Mouse (Mus musculus): ENCODE results near the gene Hcrt. TPM values are rescaled to one million over a fixed set of nuclear protein-coding genes. Genes with fewer than 3 reads are reported as not detected.

Gene Hcrt
- polyA plus RNA-seq, 1 experiment from 2014 or later: not detected

DNA sequence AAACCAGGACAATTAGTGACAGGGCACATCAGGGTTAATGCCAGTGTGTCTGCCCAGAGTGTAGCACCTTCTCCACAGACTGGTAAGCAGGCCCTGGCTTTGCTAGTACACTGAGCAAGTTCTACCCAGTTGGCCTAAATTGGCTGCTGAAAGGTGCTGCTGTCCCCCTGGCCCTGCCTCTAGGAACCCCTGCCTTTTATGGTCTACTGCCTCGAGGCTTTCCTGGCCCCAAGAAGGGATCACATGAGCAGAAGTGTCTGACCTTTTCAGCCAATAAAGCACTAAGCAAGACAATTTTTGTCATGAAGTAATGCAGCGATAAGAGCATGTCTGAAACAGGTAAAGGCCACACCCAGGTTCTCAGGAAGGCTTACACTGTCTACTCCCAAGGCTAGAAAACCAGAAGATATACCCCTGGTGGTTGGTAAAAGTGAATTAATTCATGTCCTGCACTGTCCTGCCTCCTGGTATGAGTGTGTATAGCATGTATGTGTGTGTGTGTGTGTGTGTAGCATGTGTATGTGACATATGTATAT is 40.2 kb downstream of the Hcrt start:
- WGBS: 66% methylated on average over 2 of the region's 2 CpGs
- peak overlapping the region; percentile 19; the same call in 1 of the 2 replicates for H3K27ac ChIP-seq
- peaks cover 34% of the 10 kb centered on the region for H3K4me1 ChIP-seq
- peaks cover 32% of the 10 kb centered on the region for H3K36me3 ChIP-seq
- DNase-seq (ENCODE audit: low spot score): no peak
- no peak overlapping the region for H3K4me3 ChIP-seq
- H3K27me3 ChIP-seq (ENCODE audit: low read depth, poor library complexity, severe bottlenecking): no peaks in the 10 kb centered on the region
- H3K9me3 ChIP-seq (replicated peaks): no peaks in the 10 kb centered on the region

- Histone ChIP-seq H3K4me3 (no peak overlapping the region), H3K27ac (0 out of 2 replicates have a peak overlapping the region, but pooled peaks have one; percentile 19), H3K4me1 (peaks cover 34% of the 10 kb centered on the region), H3K36me3 (peaks cover 36% of the 10 kb centered on the region), H3K9me3 (replicated peaks) (no peaks in the 10 kb centered on the region), H3K27me3 (ENCODE audit: low read depth, poor library complexity, severe bottlenecking) (no peaks in the 10 kb centered on the region)
- DNase-seq (ENCODE audit: low spot score): no peak
- WGBS: 81% methylated on average over 8 of the region's 8 CpGs
Measured at GRCm38 (mm10) chr11:100721776-100722492, 40.8 kb downstream of the Hcrt start.

DNA sequence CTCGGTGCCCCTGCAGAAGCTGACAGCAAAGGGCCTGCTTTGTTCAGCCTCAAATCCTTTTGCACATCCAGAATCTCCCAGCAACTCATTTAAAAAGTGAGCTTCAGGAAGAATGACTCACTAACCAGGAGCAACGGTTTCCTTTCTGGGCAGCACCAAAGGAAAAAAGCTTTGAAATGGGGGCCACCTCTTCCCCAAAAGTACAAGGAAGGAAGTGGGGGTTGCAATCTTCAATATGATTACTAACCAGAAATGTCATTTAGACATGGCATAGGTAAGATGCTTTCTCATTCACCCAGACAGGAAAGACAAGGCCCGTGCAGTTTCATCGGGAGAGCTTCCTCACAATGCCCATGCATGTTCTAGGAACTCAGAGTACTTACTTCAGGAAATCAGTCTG is 41.5 kb downstream of the Hcrt start:
- WGBS: 82% methylated on average over 4 of the region's 4 CpGs
- Histone ChIP-seq H3K4me3 (no peak overlapping the region), H3K36me3 (peaks cover 42% of the 10 kb centered on the region), H3K27me3 (ENCODE audit: low read depth, poor library complexity, severe bottlenecking) (no peaks in the 10 kb centered on the region), H3K9me3 (replicated peaks) (no peaks in the 10 kb centered on the region), H3K27ac (no peak overlapping the region), H3K4me1 (peaks cover 34% of the 10 kb centered on the region)
- no peak for DNase-seq (ENCODE audit: low spot score)

DNA sequence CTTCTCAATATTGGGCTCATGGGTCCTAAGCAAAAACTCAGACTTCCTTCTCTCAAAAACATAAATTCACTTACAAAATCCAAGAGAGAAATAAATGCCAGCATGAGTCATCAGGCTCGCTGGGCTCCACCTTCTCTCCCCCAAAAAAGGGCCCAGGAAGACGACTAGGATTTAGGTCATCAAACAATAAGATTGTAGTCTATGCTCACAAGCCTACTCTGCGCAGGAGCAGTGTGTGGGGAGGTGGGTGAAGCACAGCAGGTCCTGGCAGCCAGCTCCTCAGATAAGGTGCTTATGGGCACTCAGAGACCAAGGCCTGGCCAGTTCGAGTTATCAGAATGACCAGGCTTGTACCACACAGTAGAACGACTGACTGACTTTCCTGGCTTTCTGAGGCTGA is 42.4 kb downstream of the Hcrt start:
- DNase-seq (ENCODE audit: low spot score): no peak
- 82% methylated on average over 5 of the region's 5 CpGs for WGBS
- 0 out of 2 replicates have a peak overlapping the region, but pooled peaks have one; percentile 14 for H3K27ac ChIP-seq
- peaks cover 50% of the 10 kb centered on the region for H3K36me3 ChIP-seq
- H3K4me3 ChIP-seq: no peak overlapping the region
- H3K9me3 ChIP-seq (replicated peaks): no peaks in the 10 kb centered on the region
- H3K4me1 ChIP-seq: peaks cover 35% of the 10 kb centered on the region
- no peaks in the 10 kb centered on the region for H3K27me3 ChIP-seq (ENCODE audit: low read depth, poor library complexity, severe bottlenecking)

GRCm38 (mm10) chr11:100719893-100720292 is 42.8 kb downstream of the Hcrt start:
- Histone ChIP-seq H3K4me3 (no peak overlapping the region), H3K36me3 (peaks cover 53% of the 10 kb centered on the region), H3K27ac (no peak overlapping the region), H3K9me3 (replicated peaks) (no peaks in the 10 kb centered on the region), H3K27me3 (ENCODE audit: low read depth, poor library complexity, severe bottlenecking) (no peaks in the 10 kb centered on the region), H3K4me1 (peaks cover 32% of the 10 kb centered on the region)
- DNase-seq (ENCODE audit: low spot score): no peak
- WGBS: 90% methylated on average over 11 of the region's 11 CpGs

GRCm38 (mm10) chr11:100719312-100719711 is 43.4 kb downstream of the Hcrt start:
- peaks cover 58% of the 10 kb centered on the region for H3K36me3 ChIP-seq

DNA sequence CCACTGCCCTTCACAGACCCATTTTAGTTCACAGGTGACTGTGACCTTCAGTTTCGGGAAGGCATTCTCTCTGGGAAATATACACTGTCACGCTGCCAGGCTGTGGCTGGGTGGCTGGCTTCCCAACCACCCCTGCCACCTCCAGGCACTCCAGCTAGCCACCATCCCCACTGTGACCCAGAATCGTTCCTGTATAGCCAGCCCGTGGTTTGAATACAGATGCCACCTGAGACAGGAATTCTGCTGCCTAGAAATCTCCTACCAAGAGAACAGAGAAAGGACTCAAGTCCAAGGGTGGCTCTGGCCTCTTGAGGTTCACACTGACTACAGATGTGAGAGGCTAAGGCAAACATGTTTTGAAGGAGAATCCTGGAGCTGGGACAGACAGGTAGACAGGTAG is 43.9 kb downstream of the Hcrt start:
- no peaks in the 10 kb centered on the region for H3K27me3 ChIP-seq (ENCODE audit: low read depth, poor library complexity, severe bottlenecking)
- H3K4me3 ChIP-seq: no peak overlapping the region
- DNase-seq (ENCODE audit: low spot score): no peak
- H3K36me3 ChIP-seq: peaks cover 58% of the 10 kb centered on the region
- peaks cover 34% of the 10 kb centered on the region for H3K4me1 ChIP-seq
- no peak overlapping the region for H3K27ac ChIP-seq
- H3K9me3 ChIP-seq (replicated peaks): no peaks in the 10 kb centered on the region
- WGBS: 93% methylated on average over 4 of the region's 4 CpGs

More at GRCm38 (mm10) chr11:100719312-100719711, 43.4 kb downstream of the Hcrt start:
- H3K27ac ChIP-seq: no peak overlapping the region
- peaks cover 32% of the 10 kb centered on the region for H3K4me1 ChIP-seq
- WGBS: 89% methylated on average over 3 of the region's 3 CpGs
- no peak for DNase-seq (ENCODE audit: low spot score)
- no peaks in the 10 kb centered on the region for H3K27me3 ChIP-seq (ENCODE audit: low read depth, poor library complexity, severe bottlenecking)
- H3K4me3 ChIP-seq: no peak overlapping the region
- H3K9me3 ChIP-seq (replicated peaks): no peaks in the 10 kb centered on the region

DNA sequence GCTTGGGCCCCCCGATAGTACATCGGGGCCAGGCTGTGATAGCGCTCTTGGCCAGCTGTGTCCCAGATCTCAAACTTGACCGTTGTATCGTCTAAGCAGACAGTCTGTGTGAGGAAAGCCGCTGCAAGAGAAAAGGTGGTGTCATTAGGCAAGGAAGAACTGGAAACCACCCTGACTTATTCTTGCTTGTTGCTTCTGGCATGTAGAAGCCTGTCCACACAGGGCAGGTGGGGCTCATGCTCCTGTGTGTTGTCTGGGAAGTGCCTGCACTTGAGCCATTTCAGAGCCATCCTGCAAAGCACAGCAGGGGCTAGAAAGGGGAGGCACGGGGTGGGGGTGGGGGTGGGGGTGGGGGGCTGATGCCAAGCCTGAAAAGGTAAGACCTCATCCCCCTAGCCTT is 44.3 kb downstream of the Hcrt start:
- Histone ChIP-seq H3K27ac (no peak overlapping the region), H3K27me3 (ENCODE audit: low read depth, poor library complexity, severe bottlenecking) (no peaks in the 10 kb centered on the region), H3K36me3 (peaks cover 58% of the 10 kb centered on the region), H3K9me3 (replicated peaks) (no peaks in the 10 kb centered on the region), H3K4me3 (no peak overlapping the region), H3K4me1 (peaks cover 38% of the 10 kb centered on the region)
- 92% methylated on average over 7 of the region's 7 CpGs for WGBS
- no peak for DNase-seq (ENCODE audit: low spot score)

- no peak for DNase-seq (ENCODE audit: low spot score)
- Histone ChIP-seq H3K4me3 (no peak overlapping the region), H3K36me3 (peaks cover 58% of the 10 kb centered on the region), H3K27me3 (ENCODE audit: low read depth, poor library complexity, severe bottlenecking) (no peaks in the 10 kb centered on the region), H3K4me1 (peaks cover 45% of the 10 kb centered on the region), H3K27ac (no peak overlapping the region), H3K9me3 (replicated peaks) (no peaks in the 10 kb centered on the region)
- WGBS: 92% methylated on average over 3 of the region's 3 CpGs
Measured at GRCm38 (mm10) chr11:100716649-100717048, 46.1 kb downstream of the Hcrt start.

- no peak for DNase-seq (ENCODE audit: low spot score)
- WGBS: 91% methylated on average over 6 of the region's 6 CpGs
- Histone ChIP-seq H3K4me3 (no peak overlapping the region), H3K36me3 (peaks cover 67% of the 10 kb centered on the region), H3K27ac (no peak overlapping the region), H3K4me1 (peaks cover 53% of the 10 kb centered on the region), H3K27me3 (ENCODE audit: low read depth, poor library complexity, severe bottlenecking) (no peaks in the 10 kb centered on the region), H3K9me3 (replicated peaks) (no peaks in the 10 kb centered on the region)
Measured at GRCm38 (mm10) chr11:100714948-100715347, 47.8 kb downstream of the Hcrt start.

DNA sequence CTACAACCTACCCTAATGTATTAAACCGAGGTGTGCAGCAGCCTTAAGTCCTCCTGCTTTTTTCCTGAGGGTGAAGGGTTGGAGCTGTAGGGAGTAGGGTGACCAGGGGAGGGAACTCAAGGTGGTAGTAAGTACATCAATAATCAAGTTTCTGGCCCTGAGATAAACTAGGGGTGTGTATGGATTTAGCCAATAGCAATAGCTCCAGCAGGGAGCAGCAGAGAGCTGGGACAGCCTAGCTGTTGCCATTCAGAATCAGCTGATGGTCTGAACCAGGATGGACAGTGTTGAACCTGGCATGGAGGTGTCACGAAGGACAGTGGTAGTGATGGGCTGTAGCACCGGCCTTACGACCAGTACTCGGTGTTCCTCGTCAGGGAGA is 48.2 kb downstream of the Hcrt start:
- Histone ChIP-seq H3K4me1 (peaks cover 51% of the 10 kb centered on the region), H3K4me3 (peak overlapping the region; percentile 43), H3K27ac (peak overlapping the region; percentile 99), H3K9me3 (replicated peaks) (no peaks in the 10 kb centered on the region), H3K27me3 (ENCODE audit: low read depth, poor library complexity, severe bottlenecking) (no peaks in the 10 kb centered on the region), H3K36me3 (peaks cover 67% of the 10 kb centered on the region)
- WGBS: 37% methylated on average over 6 of the region's 6 CpGs
- DNase-seq (ENCODE audit: low spot score): peak; percentile 79

DNA sequence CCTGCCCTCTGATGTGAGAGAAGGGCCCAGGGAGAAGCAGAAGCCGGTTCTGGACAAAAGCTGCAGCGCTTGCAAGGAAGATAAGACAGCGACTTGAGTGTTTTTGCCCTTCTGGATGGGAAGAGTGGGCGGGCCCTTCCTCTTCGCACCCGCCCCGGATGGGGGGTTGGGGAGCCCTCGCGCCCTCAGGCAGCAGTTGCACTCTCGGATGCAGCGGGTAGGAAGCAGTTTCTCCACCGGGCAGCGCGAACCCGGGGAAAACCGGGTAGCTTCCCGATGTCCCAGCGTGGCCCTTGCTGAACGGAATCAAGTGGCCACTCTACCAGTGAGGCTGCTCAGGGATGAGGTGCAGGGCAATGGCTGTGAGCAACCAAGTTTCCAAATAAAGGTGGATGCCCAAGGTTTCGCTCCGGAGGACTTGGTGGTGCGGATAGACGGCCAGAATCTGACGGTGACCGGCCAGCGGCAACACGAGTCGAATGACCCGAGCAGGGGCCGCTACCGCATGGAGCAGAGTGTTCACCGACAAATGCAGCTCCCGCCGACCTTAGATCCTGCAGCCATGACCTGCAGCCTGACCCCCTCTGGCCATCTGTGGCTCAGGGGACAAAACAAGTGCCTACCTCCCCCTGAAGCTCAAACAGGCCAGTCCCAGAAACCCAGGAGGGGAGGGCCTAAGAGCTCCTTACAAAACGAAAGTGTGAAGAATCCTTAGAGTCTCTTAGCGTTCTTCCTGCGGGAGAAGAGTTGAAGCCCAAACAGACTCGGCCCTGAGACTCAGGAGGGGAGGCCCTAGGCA is 48.8 kb downstream of the Hcrt start, which contains the start of gene Hspb9:
Gene Hspb9, plus strand, starts transcription at position 116 of the 799 bp plus-strand sequence.
- Histone ChIP-seq H3K4me3 (peak within 1 kb of the TSS; percentile 97), H3K27me3 (ENCODE audit: low read depth, poor library complexity, severe bottlenecking) (no peaks in the 10 kb centered on the region), H3K4me1 (peaks cover 51% of the 10 kb centered on the region), H3K36me3 (peaks cover 67% of the 10 kb centered on the region), H3K9me3 (replicated peaks) (no peaks in the 10 kb centered on the region), H3K27ac (peak within 1 kb of the TSS; percentile 99)
- DNase-seq (ENCODE audit: low spot score): peak; percentile 74
- WGBS: 2% methylated on average over 38 of the region's 38 CpGs

GRCm38 (mm10) chr11:100713174-100713573 is 49.6 kb downstream of the Hcrt start:
- Histone ChIP-seq H3K36me3 (peaks cover 67% of the 10 kb centered on the region), H3K4me1 (peaks cover 51% of the 10 kb centered on the region), H3K9me3 (replicated peaks) (no peaks in the 10 kb centered on the region), H3K4me3 (peak overlapping the region; percentile 43), H3K27me3 (ENCODE audit: low read depth, poor library complexity, severe bottlenecking) (no peaks in the 10 kb centered on the region), H3K27ac (peak overlapping the region; percentile 99)
- WGBS: 69% methylated on average over 4 of the region's 4 CpGs
- no peak for DNase-seq (ENCODE audit: low spot score)

Measured in limb, embryonic 10.5 days (tissue).